Mouse (Mus musculus) lung, postnatal 10 days (tissue): ENCODE measurements around the gene Tk2.
A peak's percentile ranks its signal among the peaks of the same experiment; 100 is the strongest.
"Not testable (repeated sequence)": the region's sequence is repeated elsewhere in the genome, so short reads cannot be mapped to it uniquely, and the experiment has no call there.

Source experiments
- DNase-seq: peaks from one replicate; pipeline ENCODE4 v3.0.0; 2021

Tk2 gene

GRCm38 (mm10) chr8:104248276-104248675 is at the start of gene Tk2:
Tk2 (minus strand) TSS chr8:104248558.
- DNase-seq: peak; percentile 81

DNA sequence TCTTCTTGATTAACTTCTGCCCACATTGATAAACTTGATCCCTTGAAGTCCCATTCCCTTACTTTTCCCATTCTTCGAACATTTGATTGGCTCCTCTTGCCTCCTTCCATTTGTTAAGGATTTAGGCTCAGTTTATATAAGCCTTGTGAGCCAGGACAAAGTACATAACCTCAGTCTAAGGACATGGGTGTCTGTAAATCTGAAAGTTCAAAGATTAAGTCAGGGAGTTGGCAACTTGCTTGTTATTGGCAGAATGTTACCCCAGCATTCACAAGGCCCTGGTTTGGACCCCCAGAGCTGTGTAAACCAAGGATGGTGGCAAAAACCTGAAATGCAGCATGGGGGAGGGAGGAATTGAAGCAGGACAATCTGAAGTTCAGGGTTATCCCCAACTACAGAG is 46.0 kb upstream of the Tk2 start:
- no peak for DNase-seq

GRCm38 (mm10) chr8:104293081-104293480 is 44.7 kb upstream of the Tk2 start, which contains the start of gene Cmtm2a:
Cmtm2a (minus strand) TSS chr8:104293181.
- not testable (repeated sequence) for DNase-seq

GRCm38 (mm10) chr8:104268937-104269440 is 20.6 kb upstream of the Tk2 start:
- no peak for DNase-seq

DNA sequence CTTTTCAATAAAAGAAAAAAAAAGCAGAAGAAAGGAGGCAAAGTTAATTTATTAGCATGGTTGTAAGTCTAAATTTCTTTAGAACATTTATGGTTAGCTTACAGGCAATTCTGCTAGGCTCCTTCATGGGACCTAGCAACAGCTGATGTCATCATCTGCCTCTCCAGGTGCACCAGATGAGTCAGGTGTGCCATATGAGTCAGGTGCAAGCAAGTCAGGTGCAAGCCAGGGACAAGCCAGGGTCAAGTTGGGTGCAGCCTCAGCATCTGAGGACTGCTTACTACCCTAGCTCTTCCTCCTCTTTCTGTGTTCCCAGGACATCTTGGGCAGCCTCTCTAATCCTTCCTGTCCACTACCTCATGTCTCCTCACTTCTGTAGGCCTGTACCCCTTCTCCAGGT is 20.0 kb upstream of the Tk2 start:
- DNase-seq: no peak

DNA sequence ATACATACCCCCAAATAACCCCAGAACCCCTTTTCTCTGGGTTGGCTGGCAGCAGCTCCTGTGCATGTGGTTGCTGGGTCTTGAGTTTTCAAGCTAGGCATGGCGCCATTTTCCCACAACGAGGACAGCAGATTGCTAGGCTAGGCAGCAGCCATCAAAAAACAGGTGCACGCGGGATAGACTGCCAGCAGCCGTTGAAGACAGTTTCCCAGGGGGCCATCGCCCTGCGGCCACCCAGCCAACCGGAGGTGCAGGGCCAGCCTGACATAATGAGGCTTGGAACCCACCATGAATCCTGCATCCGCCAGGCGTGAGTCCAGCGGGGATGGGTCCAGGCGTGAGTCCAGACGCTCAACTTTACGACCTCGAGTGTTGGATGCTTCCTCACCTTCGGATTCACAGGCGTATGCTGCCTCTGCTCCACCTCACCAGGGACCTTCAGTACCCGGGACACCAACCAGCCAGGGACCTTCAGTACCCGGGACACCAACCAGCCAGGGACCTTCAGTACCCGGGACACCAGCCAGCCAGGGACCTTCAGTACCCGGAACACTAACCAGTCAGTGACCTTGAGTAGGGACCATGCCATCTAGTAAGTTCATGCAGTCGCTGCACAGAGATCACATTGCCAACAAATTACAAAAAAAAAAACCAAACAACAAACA is 16.0 kb upstream of the Tk2 start:
- not testable (repeated sequence) for DNase-seq

GRCm38 (mm10) chr8:104261802-104262201 is 13.4 kb upstream of the Tk2 start:
- not testable (repeated sequence) for DNase-seq

- DNase-seq: peak; percentile 38
Measured at GRCm38 (mm10) chr8:104253016-104253415, 4.7 kb upstream of the Tk2 start.

- DNase-seq: peak; percentile 29
Measured at GRCm38 (mm10) chr8:104251461-104251860, 3.1 kb upstream of the Tk2 start.

- DNase-seq: peak; percentile 91
Measured at GRCm38 (mm10) chr8:104250439-104251367, 2.3 kb upstream of the Tk2 start, which contains the start of gene Cklf. Cklf (plus strand) TSS chr8:104250861.

- no peak for DNase-seq
Measured at GRCm38 (mm10) chr8:104249442-104249996, 1.2 kb upstream of the Tk2 start.

DNA sequence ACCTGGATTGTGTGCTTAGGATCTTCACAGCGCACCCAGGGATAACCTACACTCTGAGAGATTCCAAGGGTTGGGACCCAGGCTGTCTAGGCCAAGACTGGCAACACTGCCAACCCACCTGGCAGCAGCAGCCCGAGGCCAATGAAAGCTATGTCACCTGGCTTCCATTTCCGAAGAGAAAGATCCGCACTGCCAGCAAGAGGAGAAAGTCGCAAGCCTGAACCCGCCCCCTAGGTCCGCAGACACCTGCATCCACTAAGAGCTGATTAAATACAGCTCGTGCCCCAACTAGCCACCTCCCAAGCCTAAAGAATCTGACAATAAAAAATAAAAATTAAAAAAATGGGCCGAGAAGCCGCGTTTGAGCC is 466 bp downstream of the Tk2 start:
- peak; percentile 7 for DNase-seq

- DNase-seq: peak; percentile 64
Measured at GRCm38 (mm10) chr8:104247054-104247907, 1.1 kb downstream of the Tk2 start.

GRCm38 (mm10) chr8:104246621-104247020 is 1.7 kb downstream of the Tk2 start:
- DNase-seq: peak; percentile 14

GRCm38 (mm10) chr8:104242038-104242644 is 6.2 kb downstream of the Tk2 start:
- DNase-seq: no peak

DNA sequence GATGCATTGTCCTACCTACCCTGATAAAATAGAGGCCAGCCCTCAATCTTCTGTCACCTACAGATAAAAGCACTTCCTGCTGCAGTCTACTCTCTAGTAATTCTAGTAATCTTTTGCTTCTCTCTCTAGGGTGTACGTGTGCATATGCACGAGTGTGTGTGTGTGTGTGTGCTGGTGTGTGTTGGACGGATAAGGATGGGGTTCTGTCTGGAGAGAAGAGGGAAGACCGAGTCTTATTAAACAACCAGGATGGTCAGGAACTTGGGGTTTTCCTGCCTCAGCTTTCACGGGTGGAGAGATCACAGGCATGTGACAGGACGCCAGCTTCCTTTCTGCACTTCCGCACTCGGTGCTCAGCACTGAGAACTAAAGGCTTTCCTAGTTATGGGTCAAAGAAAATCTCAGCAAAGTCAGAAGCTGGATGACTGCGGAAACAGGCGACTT is 8.9 kb downstream of the Tk2 start:
- DNase-seq: no peak

DNA sequence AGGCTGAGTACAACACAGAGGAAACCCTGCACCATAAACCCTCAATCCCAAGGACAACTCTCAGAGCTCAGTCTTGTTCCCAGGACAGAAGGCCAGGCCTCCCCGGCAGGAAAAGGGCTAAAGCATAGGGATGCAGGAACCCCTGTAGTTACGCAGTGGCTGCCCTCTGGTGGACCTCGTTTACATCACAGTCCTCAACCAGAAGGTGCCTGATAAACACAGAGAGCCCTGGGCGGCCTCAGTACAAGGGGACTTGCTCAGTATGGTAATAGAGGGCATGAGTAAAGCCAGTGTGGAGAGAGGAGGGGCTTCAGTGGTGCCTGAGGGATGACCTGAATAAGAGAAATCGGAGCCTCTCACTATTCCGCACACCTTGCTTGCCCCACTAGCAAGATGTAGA is 13.8 kb downstream of the Tk2 start:
- DNase-seq: no peak

- DNase-seq: no peak
Measured at GRCm38 (mm10) chr8:104232919-104233318, 15.4 kb downstream of the Tk2 start.

DNA sequence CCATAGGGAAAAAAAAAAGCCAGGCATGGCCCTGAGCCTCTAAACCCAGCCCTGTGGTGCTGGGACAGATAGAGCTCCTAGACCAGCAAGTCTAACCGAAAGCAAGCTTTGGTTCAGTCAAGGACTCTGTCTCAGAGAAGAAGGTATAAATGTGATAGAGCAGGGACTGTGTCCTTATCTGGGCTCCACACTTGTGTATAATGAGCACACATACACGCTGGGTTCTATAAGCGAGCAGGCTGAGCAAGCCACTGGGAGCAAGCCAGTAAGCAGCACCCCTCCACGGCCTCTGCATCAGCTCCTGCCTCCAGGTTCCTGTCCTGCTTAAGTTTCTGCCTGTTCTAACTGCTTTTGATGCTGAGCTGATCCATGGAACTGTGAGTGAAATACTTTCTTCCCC is 16.3 kb downstream of the Tk2 start:
- no peak for DNase-seq

- DNase-seq: no peak
Measured at GRCm38 (mm10) chr8:104230377-104230776, 18.0 kb downstream of the Tk2 start.

DNA sequence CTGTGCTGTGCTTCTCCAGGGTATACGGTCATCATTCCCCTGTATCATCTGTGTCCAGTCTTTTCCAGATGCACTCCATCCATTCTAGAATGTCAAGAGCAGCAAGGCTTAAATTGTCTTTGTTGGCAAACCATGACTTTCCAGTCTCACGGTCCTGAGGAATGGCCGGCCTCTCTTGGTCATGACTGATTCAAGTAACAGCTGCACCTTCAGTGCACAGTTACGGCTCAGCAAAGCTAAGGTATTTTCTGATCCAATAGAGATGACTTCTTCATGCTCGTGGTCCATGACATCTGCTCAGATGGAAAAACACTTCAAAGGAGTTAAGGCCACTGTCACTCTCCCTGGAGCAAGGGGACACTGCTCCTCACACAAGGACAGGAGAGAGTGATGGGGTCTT is 21.3 kb downstream of the Tk2 start:
- no peak for DNase-seq

- peak; percentile 84 for DNase-seq
Measured at GRCm38 (mm10) chr8:104219806-104220205, 28.6 kb downstream of the Tk2 start.
